Comparison of ENCODE assay signal across 19 mouse cellular contexts in the genomic region with DNA sequence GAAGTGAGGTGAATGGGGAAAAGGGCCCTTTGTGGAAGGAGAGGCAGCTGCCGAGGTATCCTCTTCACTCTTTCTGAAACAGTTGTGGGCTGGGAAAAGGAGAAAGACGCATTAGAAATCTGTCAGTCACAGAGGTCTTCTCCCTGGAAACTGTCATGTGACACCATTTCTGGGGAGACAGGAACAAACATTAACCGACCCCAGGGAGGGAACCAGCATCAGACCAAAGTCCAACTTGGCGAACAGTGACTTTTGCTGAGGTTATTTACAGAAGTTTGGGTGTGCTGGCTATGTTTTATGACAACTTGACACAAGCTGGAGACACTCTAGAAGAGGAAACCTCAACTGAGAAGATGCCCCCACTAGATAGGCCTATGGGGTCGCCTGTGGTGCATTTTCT.
DNase-seq lines count a peak whose midpoint lies in the region; ATAC-seq and TF ChIP-seq lines count a peak whose summit lies in the region.
"Had no signal": no experiment of that assay in that cellular context is flagged by ENCODE, and none has a peak within 500 bp of the region (broad histone marks: within the 10 kb centered on the region; RNA-seq: fewer than 3 reads in every experiment).

No protein-coding gene starts in this region.

- H3K27me3 ChIP-seq in kidney, adult 2 months (replicated peaks; ENCODE audit: control insufficient read depth, insufficient read depth, low read length) = no peaks in the 10 kb centered on the region
- H3K27me3 ChIP-seq in kidney, embryonic 15.5 days = no peaks in the 10 kb centered on the region
- no peaks in the 10 kb centered on the region for H3K27me3 ChIP-seq in embryonic facial prominence, embryonic 10.5 days (replicated peaks; ENCODE audit: low read depth, poor library complexity, severe bottlenecking)
- H3K27me3 ChIP-seq: embryonic facial prominence, embryonic 15.5 days; heart, embryonic 12.5 days; hindbrain, embryonic 15.5 days had no signal

- WGBS in kidney, adult 2 months = 41% methylated on average over 5 of the region's 5 CpGs
- 61% methylated on average over 5 of the region's 5 CpGs for WGBS in kidney, embryonic 15.5 days
- 78% methylated on average over 5 of the region's 5 CpGs for WGBS in embryonic facial prominence, embryonic 10.5 days

- DNase-seq in kidney, adult 2 months = peak; percentile 88
- peak; percentile 55 to 60 for DNase-seq in kidney, adult 8-10 months
- DNase-seq in kidney, postnatal 10 days = peak; percentile 17
- no peak for DNase-seq in embryo, embryonic 11 days
- no peak for DNase-seq in embryonic facial prominence, embryonic 10.5 days (ENCODE audit: low spot score)
- no peak for DNase-seq in cerebellum, adult 18-20 months
- DNase-seq: adrenal gland, postnatal 14 days; cerebellum, adult 11-12 months; cerebellum, adult 9-11 months; cerebellum, postnatal 36 days; gastrocnemius, adult 2 months; gastrocnemius, postnatal 25 days had no signal

- H3K9ac ChIP-seq in kidney, embryonic 15.5 days = no peak overlapping the region
- H3K9ac ChIP-seq: embryonic facial prominence, embryonic 15.5 days; heart, embryonic 12.5 days; hindbrain, embryonic 15.5 days had no signal

- TF ChIP-seq POLR2A in kidney, adult 2 months (IDR thresholded peaks at IDR 0.05; ENCODE audit: low read depth, low read length) = no peak

- no peak overlapping the region for H3K4me3 ChIP-seq in kidney, adult 2 months (ENCODE audit: insufficient read depth, low read depth, low read length)
- H3K4me3 ChIP-seq in kidney, embryonic 15.5 days (replicated peaks) = no peak overlapping the region
- H3K4me3 ChIP-seq in embryonic facial prominence, embryonic 10.5 days = no peak overlapping the region
- H3K4me3 ChIP-seq: embryonic facial prominence, embryonic 15.5 days; erythroblast, embryonic 14.5 days; forebrain, embryonic 10.5 days; gastrocnemius, adult 2 months; heart, embryonic 12.5 days; hindbrain, embryonic 15.5 days had no signal

- no peak for TF ChIP-seq CTCF in kidney, adult 2 months (conservative IDR thresholded peaks at IDR 0.05; ENCODE audit: insufficient read depth, insufficient read length, low read depth, low read length)

- peak overlapping the region; percentile 36; the same call in 1 of the 2 replicates for H3K27ac ChIP-seq in kidney, adult 2 months (ENCODE audit: insufficient read depth, low read depth, low read length)
- H3K27ac ChIP-seq in kidney, embryonic 15.5 days = no peak overlapping the region
- no peak overlapping the region for H3K27ac ChIP-seq in embryonic facial prominence, embryonic 10.5 days (replicated peaks)
- H3K27ac ChIP-seq: embryonic facial prominence, embryonic 15.5 days; forebrain, embryonic 10.5 days; gastrocnemius, adult 2 months; hindbrain, embryonic 15.5 days had no signal

- H3K4me2 ChIP-seq in kidney, embryonic 15.5 days = no peak overlapping the region
- H3K4me2 ChIP-seq: embryonic facial prominence, embryonic 15.5 days; heart, embryonic 12.5 days; hindbrain, embryonic 15.5 days had no signal

- H3K9me3 ChIP-seq in kidney, embryonic 15.5 days (replicated peaks) = no peaks in the 10 kb centered on the region
- H3K9me3 ChIP-seq in embryonic facial prominence, embryonic 10.5 days = no peaks in the 10 kb centered on the region
- H3K9me3 ChIP-seq: embryonic facial prominence, embryonic 15.5 days; forebrain, embryonic 10.5 days; heart, embryonic 12.5 days; hindbrain, embryonic 15.5 days had no signal

- ATAC-seq in kidney, embryonic 15.5 days (replicated peaks; ENCODE audit: low FRiP score) = no peak
- ATAC-seq: forebrain, embryonic 14.5 days had no signal

- H3K4me1 ChIP-seq in kidney, adult 2 months (ENCODE audit: control insufficient read depth, insufficient read depth, low read length) = peaks cover 4% of the 10 kb centered on the region; the same call in 1 of the 2 replicates
- H3K4me1 ChIP-seq in kidney, embryonic 15.5 days = no peaks in the 10 kb centered on the region
- no peaks in the 10 kb centered on the region for H3K4me1 ChIP-seq in embryonic facial prominence, embryonic 10.5 days
- H3K4me1 ChIP-seq: embryonic facial prominence, embryonic 15.5 days; forebrain, embryonic 10.5 days; heart, embryonic 12.5 days; hindbrain, embryonic 15.5 days had no signal

- H3K36me3 ChIP-seq in kidney, adult 2 months (ENCODE audit: control insufficient read depth, insufficient read depth, low read length) = no peaks in the 10 kb centered on the region
- H3K36me3 ChIP-seq in kidney, embryonic 15.5 days = no peaks in the 10 kb centered on the region
- H3K36me3 ChIP-seq in embryonic facial prominence, embryonic 10.5 days (replicated peaks) = no peaks in the 10 kb centered on the region
- H3K36me3 ChIP-seq: embryonic facial prominence, embryonic 15.5 days; forebrain, embryonic 10.5 days; heart, embryonic 12.5 days; hindbrain, embryonic 15.5 days had no signal

Comparison
In these comparisons a context has a peak if more than half of its experiments do, and no peak if none do; other contexts are left out.
1. DNase-seq: peak in kidney, adult 2 months (single experiment), kidney, adult 8-10 months (2 of 2) and kidney, postnatal 10 days (single experiment); none in embryo, embryonic 11 days (single experiment), embryonic facial prominence, embryonic 10.5 days (single experiment) and cerebellum, adult 18-20 months (0 of 2).